Mouse (Mus musculus): ENCODE measurements around the gene Trabd2b. TPM values are rescaled to one million over a fixed set of nuclear protein-coding genes. Genes with fewer than 3 reads are reported as not detected.

The Trabd2b gene
- polyA plus RNA-seq, 1 experiment, result 1.6 TPM

DNA sequence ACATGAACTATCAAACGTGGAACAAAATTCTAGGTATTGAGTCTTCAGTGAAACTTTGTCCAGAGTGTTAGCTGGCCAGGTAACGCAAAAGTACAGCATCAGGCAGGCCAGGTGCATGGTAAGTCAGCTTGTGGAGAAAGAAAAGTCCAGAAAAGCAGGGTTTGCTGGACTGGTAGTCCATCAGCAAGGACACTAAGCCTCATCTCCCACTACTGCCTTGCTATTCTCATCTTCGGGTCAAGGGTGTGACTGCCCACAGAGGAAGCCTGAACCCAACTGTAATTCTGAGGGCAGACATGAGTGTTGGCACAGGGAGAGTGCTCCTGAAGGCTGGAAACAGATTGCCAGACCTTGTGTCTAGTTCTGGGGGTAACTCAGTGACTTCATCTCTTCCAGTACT, 111.5 kb downstream of the Trabd2b start:
- Histone ChIP-seq H3K27ac (ENCODE audit: control insufficient read depth, insufficient read depth, low read depth, low read length) (no peak overlapping the region), H3K27me3 (ENCODE audit: control insufficient read depth, insufficient read depth, low read length) (no peaks in the 10 kb centered on the region), H3K36me3 (ENCODE audit: control insufficient read depth, insufficient read depth, low read length) (no peaks in the 10 kb centered on the region), H3K4me3 (ENCODE audit: control insufficient read depth, low read depth, low read length) (no peak overlapping the region), H3K4me1 (ENCODE audit: control insufficient read depth, insufficient read depth, low read length) (no peaks in the 10 kb centered on the region)
- TF ChIP-seq POLR2A (IDR thresholded peaks at IDR 0.05; ENCODE audit: control insufficient read depth, low read depth, low read length) (no peak), CTCF (IDR thresholded peaks at IDR 0.05; ENCODE audit: control insufficient read depth, insufficient read depth, insufficient replicate concordance, low read depth, low read length) (no peak)

DNA sequence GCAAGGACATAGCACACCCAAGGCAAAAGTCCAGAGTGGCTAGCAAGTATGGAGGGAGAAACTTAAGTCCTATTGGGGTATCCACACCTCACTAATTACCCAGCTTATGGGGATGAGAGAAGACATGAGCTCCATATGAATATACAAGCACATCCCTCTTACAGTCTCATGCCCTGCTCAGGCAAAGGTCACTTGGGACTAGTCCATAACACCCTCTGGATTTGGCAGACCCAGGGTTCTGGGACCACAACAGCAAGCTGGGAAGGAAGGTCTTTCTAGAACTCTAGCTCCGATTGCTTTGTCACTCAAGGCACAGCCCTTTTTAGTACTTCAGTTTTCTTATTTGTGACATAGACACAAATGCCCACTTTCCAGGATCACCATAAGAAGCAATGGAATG, 112.0 kb downstream of the Trabd2b start:
- H3K4me3 ChIP-seq (ENCODE audit: control insufficient read depth, low read depth, low read length), result no peak overlapping the region
- H3K36me3 ChIP-seq (ENCODE audit: control insufficient read depth, insufficient read depth, low read length), result no peaks in the 10 kb centered on the region
- no peaks in the 10 kb centered on the region for H3K27me3 ChIP-seq (ENCODE audit: control insufficient read depth, insufficient read depth, low read length)
- no peak overlapping the region for H3K27ac ChIP-seq (ENCODE audit: control insufficient read depth, insufficient read depth, low read depth, low read length)
- no peaks in the 10 kb centered on the region for H3K4me1 ChIP-seq (ENCODE audit: control insufficient read depth, insufficient read depth, low read length)
- TF ChIP-seq CTCF (IDR thresholded peaks at IDR 0.05; ENCODE audit: control insufficient read depth, insufficient read depth, insufficient replicate concordance, low read depth, low read length) (no peak), POLR2A (IDR thresholded peaks at IDR 0.05; ENCODE audit: control insufficient read depth, low read depth, low read length) (no peak)

DNA sequence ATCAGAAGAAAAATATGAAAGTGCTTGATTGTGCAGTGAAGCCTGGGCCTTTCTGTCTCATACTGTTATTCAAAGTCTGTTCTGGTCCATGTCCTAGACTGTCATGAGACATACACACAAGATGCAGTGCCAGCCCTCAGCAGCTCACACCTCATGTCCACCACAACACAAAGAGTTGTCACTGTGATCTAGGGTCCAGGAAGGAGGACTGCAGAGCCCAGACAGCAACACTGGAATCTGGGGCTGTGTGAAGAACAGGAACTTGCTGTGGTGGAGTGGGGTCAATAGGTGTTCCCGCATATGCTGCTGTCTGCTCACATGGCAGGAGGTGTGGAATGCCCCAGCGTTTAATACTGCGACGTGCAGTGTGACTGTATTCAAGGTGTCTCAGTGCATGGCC, 112.8 kb downstream of the Trabd2b start:
- no peaks in the 10 kb centered on the region for H3K4me1 ChIP-seq (ENCODE audit: control insufficient read depth, insufficient read depth, low read length)
- H3K27me3 ChIP-seq (ENCODE audit: control insufficient read depth, insufficient read depth, low read length), result no peaks in the 10 kb centered on the region
- TF ChIP-seq CTCF (IDR thresholded peaks at IDR 0.05; ENCODE audit: control insufficient read depth, insufficient read depth, insufficient replicate concordance, low read depth, low read length) (no peak), POLR2A (IDR thresholded peaks at IDR 0.05; ENCODE audit: control insufficient read depth, low read depth, low read length) (no peak)
- H3K36me3 ChIP-seq (ENCODE audit: control insufficient read depth, insufficient read depth, low read length), result no peaks in the 10 kb centered on the region
- H3K4me3 ChIP-seq (ENCODE audit: control insufficient read depth, low read depth, low read length), result no peak overlapping the region
- no peak overlapping the region for H3K27ac ChIP-seq (ENCODE audit: control insufficient read depth, insufficient read depth, low read depth, low read length)

DNA sequence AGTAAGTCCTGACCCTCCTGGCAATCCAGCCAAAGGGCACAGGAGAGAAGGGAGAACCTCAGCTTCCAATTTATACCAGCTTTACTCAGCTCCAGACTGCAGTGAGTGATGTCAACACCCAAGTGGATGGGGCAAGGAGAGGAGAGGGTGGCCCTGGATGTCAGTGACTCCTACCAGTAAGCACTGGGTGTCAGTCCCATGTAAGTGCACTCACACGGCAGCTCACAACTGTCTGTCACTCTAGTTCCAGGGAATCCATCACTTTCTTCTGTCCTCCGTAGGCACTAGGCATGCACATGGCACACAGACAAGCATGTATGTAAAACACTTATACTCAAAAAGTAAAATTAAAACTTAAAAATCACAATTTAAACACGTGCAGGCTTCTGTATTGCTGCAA, 113.4 kb downstream of the Trabd2b start:
- H3K36me3 ChIP-seq (ENCODE audit: control insufficient read depth, insufficient read depth, low read length), result no peaks in the 10 kb centered on the region
- H3K27me3 ChIP-seq (ENCODE audit: control insufficient read depth, insufficient read depth, low read length), result no peaks in the 10 kb centered on the region
- H3K4me1 ChIP-seq (ENCODE audit: control insufficient read depth, insufficient read depth, low read length), result no peaks in the 10 kb centered on the region
- H3K4me3 ChIP-seq (ENCODE audit: control insufficient read depth, low read depth, low read length), result no peak overlapping the region
- no peak overlapping the region for H3K27ac ChIP-seq (ENCODE audit: control insufficient read depth, insufficient read depth, low read depth, low read length)
- no peak for TF ChIP-seq POLR2A (IDR thresholded peaks at IDR 0.05; ENCODE audit: control insufficient read depth, low read depth, low read length)
- no peak for TF ChIP-seq CTCF (IDR thresholded peaks at IDR 0.05; ENCODE audit: control insufficient read depth, insufficient read depth, insufficient replicate concordance, low read depth, low read length)

DNA sequence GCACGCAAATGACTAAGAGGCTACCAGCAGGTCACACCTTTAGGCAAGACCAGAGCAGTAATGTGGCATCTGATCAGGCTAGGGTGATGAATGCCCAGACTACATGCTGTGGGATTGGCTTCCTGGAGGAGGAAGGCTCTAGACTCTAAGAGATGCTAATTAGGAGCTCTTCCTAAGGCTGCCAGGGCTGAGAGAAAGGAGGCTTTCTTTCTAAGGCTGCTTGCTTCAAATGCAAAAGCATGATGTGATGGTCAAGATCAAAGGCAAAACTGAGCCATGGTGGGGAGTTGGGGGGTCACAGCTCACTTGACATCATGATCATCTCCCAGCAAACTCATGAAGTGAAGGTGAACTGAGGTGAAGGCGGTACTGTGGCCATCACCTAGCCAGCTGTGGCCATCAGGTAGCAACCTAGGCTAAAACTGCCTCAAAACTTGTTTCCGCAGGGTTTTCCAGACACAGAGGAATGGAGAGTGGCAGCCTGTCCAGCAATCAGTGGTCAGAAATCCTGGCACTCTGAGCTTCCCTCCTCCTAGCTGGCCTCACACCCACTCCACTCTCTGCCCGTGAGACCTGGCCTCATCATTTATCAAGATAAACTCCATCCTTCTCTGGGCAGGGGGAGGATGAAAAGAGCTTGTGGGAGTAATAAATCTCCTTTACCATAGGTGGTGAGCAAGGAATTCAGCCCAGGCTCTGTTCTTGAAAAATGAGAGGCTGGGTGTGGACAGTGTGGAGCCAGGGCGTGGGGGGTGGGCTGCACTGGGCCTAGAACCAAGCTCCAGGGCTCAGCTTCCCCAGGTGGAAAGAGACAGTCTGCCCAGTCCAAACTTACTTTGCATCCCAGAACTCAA, 117.0 kb downstream of the Trabd2b start:
- TF ChIP-seq POLR2A (IDR thresholded peaks at IDR 0.05; ENCODE audit: control insufficient read depth, low read depth, low read length) (no peak), CTCF (IDR thresholded peaks at IDR 0.05; ENCODE audit: control insufficient read depth, insufficient read depth, insufficient replicate concordance, low read depth, low read length) (no peak)

DNA sequence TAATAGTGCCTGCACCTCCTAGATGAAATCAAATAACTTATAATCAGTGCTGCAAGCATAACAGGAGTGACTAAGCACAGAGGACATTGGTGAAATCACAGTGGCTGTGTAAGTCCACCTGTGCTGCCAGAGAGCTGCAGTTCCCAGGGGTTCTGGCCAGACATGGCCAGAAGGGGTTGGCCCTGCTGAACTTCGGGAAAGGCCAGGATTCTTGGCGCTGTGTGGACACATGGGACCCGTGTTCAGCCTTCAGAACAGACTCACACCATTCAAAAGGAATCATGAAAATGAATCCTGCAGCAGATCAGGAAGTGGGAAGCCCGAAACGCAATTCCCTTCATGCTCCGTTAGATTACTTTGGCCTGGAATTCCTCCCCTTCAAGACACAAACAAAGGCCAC, 125.1 kb downstream of the Trabd2b start:
- Histone ChIP-seq H3K27ac (ENCODE audit: control insufficient read depth, insufficient read depth, low read depth, low read length) (no peak overlapping the region), H3K4me3 (ENCODE audit: control insufficient read depth, low read depth, low read length) (no peak overlapping the region), H3K27me3 (ENCODE audit: control insufficient read depth, insufficient read depth, low read length) (no peaks in the 10 kb centered on the region), H3K36me3 (ENCODE audit: control insufficient read depth, insufficient read depth, low read length) (no peaks in the 10 kb centered on the region), H3K4me1 (ENCODE audit: control insufficient read depth, insufficient read depth, low read length) (no peaks in the 10 kb centered on the region; the same call in 1 of the 2 replicates)
- TF ChIP-seq CTCF (IDR thresholded peaks at IDR 0.05; ENCODE audit: control insufficient read depth, insufficient read depth, insufficient replicate concordance, low read depth, low read length) (no peak), POLR2A (IDR thresholded peaks at IDR 0.05; ENCODE audit: control insufficient read depth, low read depth, low read length) (no peak)

More for the DNA sequence above, 117.0 kb downstream of the Trabd2b start:
- no peak overlapping the region for H3K27ac ChIP-seq (ENCODE audit: control insufficient read depth, insufficient read depth, low read depth, low read length)
- H3K27me3 ChIP-seq (ENCODE audit: control insufficient read depth, insufficient read depth, low read length), result no peaks in the 10 kb centered on the region
- no peaks in the 10 kb centered on the region for H3K36me3 ChIP-seq (ENCODE audit: control insufficient read depth, insufficient read depth, low read length)
- H3K4me1 ChIP-seq (ENCODE audit: control insufficient read depth, insufficient read depth, low read length), result no peaks in the 10 kb centered on the region
- H3K4me3 ChIP-seq (ENCODE audit: control insufficient read depth, low read depth, low read length), result no peak overlapping the region

DNA sequence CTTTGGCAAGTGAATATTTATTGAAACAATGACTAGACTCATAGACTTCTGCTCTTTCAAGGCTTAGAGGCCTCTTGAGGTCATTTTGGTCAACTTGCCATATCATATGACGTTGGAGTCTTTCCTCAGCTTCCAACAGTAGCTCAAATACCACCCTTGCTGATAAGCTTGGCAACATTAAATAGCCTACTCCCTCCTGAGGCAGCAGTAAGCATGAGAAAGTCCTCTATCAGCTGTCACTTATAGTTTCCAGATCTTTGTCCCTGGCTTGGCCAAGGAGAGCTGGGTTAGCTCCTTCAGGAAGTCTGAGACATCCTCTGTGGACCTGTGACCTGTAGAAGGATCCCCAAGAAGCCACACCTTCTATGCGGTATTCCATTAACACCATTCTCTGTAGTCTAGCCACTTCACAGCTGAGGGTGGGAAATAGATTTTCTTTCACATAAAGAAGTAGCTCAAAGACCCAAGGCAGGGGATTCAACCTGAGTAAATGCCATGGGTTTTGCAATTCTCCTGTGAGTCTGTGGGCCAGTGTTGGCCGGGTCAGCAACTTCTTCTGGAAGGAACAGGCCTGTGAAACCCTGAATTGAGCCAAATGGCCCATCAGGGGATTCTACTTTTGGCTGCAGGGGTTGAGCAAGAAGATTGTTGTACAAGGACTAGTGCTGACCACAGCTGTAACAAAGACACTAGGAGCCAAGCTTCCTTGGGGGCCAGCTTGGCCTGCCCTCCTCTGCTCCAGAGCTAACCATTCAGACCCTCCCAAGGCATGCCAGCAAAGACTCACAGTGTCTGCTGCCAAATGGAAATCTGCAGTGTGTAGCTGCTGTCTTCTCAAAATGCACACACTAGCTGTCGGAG, 127.6 kb downstream of the Trabd2b start:
- TF ChIP-seq CTCF (IDR thresholded peaks at IDR 0.05; ENCODE audit: control insufficient read depth, insufficient read depth, insufficient replicate concordance, low read depth, low read length), result no peak
- TF ChIP-seq POLR2A (IDR thresholded peaks at IDR 0.05; ENCODE audit: control insufficient read depth, low read depth, low read length), result no peak
- H3K27me3 ChIP-seq (ENCODE audit: control insufficient read depth, insufficient read depth, low read length), result no peaks in the 10 kb centered on the region
- H3K36me3 ChIP-seq (ENCODE audit: control insufficient read depth, insufficient read depth, low read length), result no peaks in the 10 kb centered on the region
- H3K27ac ChIP-seq (ENCODE audit: control insufficient read depth, insufficient read depth, low read depth, low read length), result no peak overlapping the region
- H3K4me3 ChIP-seq (ENCODE audit: control insufficient read depth, low read depth, low read length), result no peak overlapping the region
- H3K4me1 ChIP-seq (ENCODE audit: control insufficient read depth, insufficient read depth, low read length), result no peaks in the 10 kb centered on the region; the same call in 1 of the 2 replicates

Data from testis, adult 2 months (tissue).